Mouse (Mus musculus) embryonic facial prominence, embryonic 15.5 days (tissue): ENCODE results near the gene Nrip2. TPM values are rescaled to one million over a fixed set of nuclear protein-coding genes. Genes with fewer than 3 reads are reported as not detected.
"Not testable (repeated sequence)": the region's sequence is repeated elsewhere in the genome, so short reads cannot be mapped to it uniquely, and the experiment has no call there.

Experiments
- ATAC-seq: fragments of 200-750 bp; cut with Nextera tagmentation; 2 replicates; pipeline ENCODE4 v1.8.0; 2017; ENCODE audit warnings: low read depth, moderate TSS enrichment; ENCODE audit not compliant: insufficient number of reproducible peaks, low FRiP score, low TSS enrichment
- H3K27ac ChIP-seq: fragments of 300-500 bp; sonication (generic); replicated peaks from 2 replicates; pipeline ENCODE4 v1.5.1; 2015; ENCODE audit warnings: mild to moderate bottlenecking, inconsistent platforms
- H3K27me3 ChIP-seq: fragments of 300-500 bp; sonication (generic); 2 replicates; pipeline ENCODE4 v1.6.1; 2015; ENCODE audit warnings: inconsistent platforms
- H3K36me3 ChIP-seq: fragments of 300-500 bp; sonication (generic); 2 replicates; pipeline ENCODE4 v1.6.1; 2015; ENCODE audit warnings: mild to moderate bottlenecking, inconsistent platforms
- H3K4me1 ChIP-seq: fragments of 300-500 bp; sonication (generic); 2 replicates; pipeline ENCODE4 v1.6.1; 2015; ENCODE audit warnings: inconsistent platforms
- H3K4me2 ChIP-seq: fragments of 300-500 bp; sonication (generic); replicated peaks from 2 replicates; pipeline ENCODE4 v1.6.1; 2015; ENCODE audit warnings: mild to moderate bottlenecking, inconsistent platforms
- H3K4me3 ChIP-seq: fragments of 300-500 bp; sonication (generic); replicated peaks from 2 replicates; pipeline ENCODE4 v1.5.1; 2015; ENCODE audit warnings: mild to moderate bottlenecking, inconsistent platforms
- H3K9ac ChIP-seq: fragments of 300-500 bp; sonication (generic); 2 replicates; pipeline ENCODE4 v1.6.1; 2015; ENCODE audit warnings: inconsistent platforms
- H3K9me3 ChIP-seq: fragments of 300-500 bp; sonication (generic); replicated peaks from 2 replicates; pipeline ENCODE4 v1.6.1; 2016; ENCODE audit warnings: inconsistent platforms
- WGBS: fragments of 180-500 bp; shearing (Covaris S2); methylation state at CpG from one replicate; pipeline ENCODE4 v1.1.7; 2015; 5-methylcytosine and 5-hydroxymethylcytosine counted together
- polyA plus RNA-seq: library from polyadenylated mRNA; unstranded; fragments of >200 nt; fragmentation: Nextera tagmentation; extraction: Ambion mirVana; gene quantifications from 2 replicates; pipeline ENCODE4 v1.2.1, GENCODE M21; 2015

Gene Nrip2
- polyA plus RNA-seq, 1 experiment from 2014 or later: 5.5 TPM

- no peak overlapping the region for H3K4me2 ChIP-seq
Measured at GRCm38 (mm10) chr6:128366466-128366865, 32.6 kb upstream of the Nrip2 start.

DNA sequence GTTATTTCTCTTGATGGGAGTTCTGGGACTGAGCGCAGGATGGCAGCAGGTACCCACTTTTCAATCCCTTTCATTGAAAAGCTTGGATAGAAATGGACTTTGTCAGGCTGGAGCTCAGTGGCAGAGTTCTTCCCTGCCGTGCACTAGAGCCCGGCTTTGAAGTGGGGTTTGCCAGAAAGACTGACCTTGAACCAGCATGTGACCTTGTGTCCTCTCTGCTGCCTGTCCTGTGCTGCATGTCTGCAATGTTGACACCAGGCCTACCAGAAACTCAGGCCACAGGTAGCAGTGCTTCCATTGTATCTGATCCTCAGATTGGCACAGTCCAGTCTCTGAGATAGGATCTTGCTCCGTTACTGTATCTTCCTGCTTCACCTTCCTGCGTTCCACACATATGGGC lies 29.1 kb upstream of the Nrip2 start:
- Histone ChIP-seq H3K9ac (no peak overlapping the region), H3K4me2 (no peak overlapping the region), H3K4me3 (no peak overlapping the region), H3K27me3 (no peaks in the 10 kb centered on the region), H3K9me3 (no peaks in the 10 kb centered on the region), H3K4me1 (0 out of 2 replicates have a peak, but pooled peaks cover 8% of the 10 kb centered on the region), H3K36me3 (peaks cover 82% of the 10 kb centered on the region), H3K27ac (no peak overlapping the region)
- no peak for ATAC-seq
- 95% methylated on average over 5 of the region's 5 CpGs for WGBS

More at GRCm38 (mm10) chr6:128366466-128366865, 32.6 kb upstream of the Nrip2 start:
- H3K27ac ChIP-seq: no peak overlapping the region
- no peak overlapping the region for H3K4me3 ChIP-seq
- no peaks in the 10 kb centered on the region for H3K27me3 ChIP-seq
- WGBS: 83% methylated on average over 5 of the region's 5 CpGs
- ATAC-seq: no peak
- H3K9ac ChIP-seq: no peak overlapping the region
- H3K36me3 ChIP-seq: peaks cover 51% of the 10 kb centered on the region
- H3K9me3 ChIP-seq: no peaks in the 10 kb centered on the region
- peaks cover 25% of the 10 kb centered on the region for H3K4me1 ChIP-seq

DNA sequence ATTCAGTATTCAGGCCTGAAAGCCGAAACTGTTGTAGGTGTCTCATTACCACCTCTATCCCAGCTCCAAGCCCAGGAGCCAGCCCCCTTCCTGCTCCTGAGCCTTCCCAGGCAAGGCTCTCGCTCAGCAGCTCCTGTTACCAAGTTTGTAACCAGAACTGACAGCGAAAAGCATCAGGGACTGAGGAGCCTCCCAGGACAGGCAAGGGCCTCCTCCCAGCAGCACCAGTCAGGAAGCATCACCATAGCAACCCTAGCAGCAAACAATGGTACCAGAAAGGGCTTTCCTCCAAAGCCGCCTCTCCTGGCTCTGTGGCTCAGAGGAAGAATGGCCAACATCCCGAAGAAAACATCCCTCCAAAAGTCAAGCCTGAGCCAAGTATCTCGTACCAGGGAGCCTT lies 23.9 kb upstream of the Nrip2 start, which contains the start of the genes Tex52 and Gm44596:
Gene Tex52, plus strand, starts transcription at position 265 of the 400 bp plus-strand sequence.
Gene Gm44596, plus strand, starts transcription at position 312 of the 400 bp plus-strand sequence.
- H3K9ac ChIP-seq: no peak within 1 kb of the TSS
- H3K9me3 ChIP-seq: no peaks in the 10 kb centered on the region
- H3K27me3 ChIP-seq: no peaks in the 10 kb centered on the region
- H3K4me3 ChIP-seq: no peak within 1 kb of the TSS
- 0 out of 2 replicates have a peak, but pooled peaks cover 10% of the 10 kb centered on the region for H3K4me1 ChIP-seq
- H3K27ac ChIP-seq: peak within 1 kb of the TSS; percentile 69
- WGBS: 36% methylated on average over 6 of the region's 6 CpGs
- ATAC-seq: peak; percentile 55
- peaks cover 46% of the 10 kb centered on the region for H3K36me3 ChIP-seq
- no peak within 1 kb of the TSS for H3K4me2 ChIP-seq

DNA sequence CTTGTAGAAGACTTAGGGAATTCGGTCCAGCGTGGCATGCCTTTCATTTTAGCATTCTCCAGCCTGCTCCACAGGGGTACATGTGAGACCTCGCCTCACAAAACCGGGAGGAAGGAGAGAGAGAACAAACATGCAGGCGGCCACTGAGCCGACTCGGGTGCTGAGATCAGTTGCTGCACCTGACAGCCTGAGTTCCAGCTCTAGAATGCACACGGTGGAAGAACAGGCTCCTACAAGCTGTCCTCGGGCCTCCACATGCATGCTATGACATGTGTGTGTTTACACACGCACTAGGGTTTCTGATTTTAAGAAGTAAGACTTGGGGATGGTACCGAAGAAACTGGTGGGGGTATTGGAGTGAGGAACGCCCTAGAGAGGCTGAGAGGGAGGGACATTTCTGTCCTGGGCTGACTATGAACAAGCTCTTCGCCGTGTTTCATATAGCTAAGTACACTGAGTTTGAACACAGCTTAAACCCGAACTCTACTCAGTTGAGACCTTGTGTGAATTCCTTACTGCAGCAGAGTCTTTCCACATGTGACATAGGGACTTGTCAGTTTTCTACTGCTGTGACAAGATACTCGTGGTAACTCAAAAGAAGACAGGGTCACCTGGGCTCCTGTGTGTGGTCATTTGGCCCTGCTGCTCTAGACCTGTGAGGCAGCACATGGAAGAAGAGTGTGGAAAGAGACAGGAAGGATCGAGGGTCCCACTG lies 22.6 kb upstream of the Nrip2 start:
- Histone ChIP-seq H3K9me3 (no peaks in the 10 kb centered on the region), H3K27me3 (no peaks in the 10 kb centered on the region), H3K4me3 (no peak overlapping the region), H3K27ac (peak overlapping the region; percentile 61), H3K4me2 (no peak overlapping the region), H3K9ac (no peak overlapping the region), H3K4me1 (0 out of 2 replicates have a peak, but pooled peaks cover 10% of the 10 kb centered on the region), H3K36me3 (peaks cover 33% of the 10 kb centered on the region)
- ATAC-seq: no peak
- WGBS: 74% methylated on average over 17 of the region's 17 CpGs

DNA sequence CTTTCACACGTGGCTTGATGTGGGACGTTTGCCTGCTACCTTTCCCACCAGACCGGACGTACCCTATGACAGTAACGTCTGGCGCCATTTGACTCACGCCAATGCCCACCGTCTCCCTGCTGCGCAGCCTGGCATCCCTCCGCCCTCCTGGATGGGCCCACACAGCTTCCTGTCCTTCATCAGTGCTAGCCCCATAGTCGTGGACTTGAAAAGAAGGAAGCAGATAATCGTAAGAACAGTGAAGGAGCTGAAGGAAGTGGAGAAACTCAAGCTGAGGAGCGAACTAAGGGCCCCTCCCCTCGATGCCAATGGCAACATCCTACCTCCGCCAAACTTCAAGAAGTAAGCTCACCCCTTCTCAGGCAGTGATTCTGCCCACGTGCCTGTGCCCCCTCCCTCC lies 19.5 kb upstream of the Nrip2 start:
- Histone ChIP-seq H3K4me1 (0 out of 2 replicates have a peak, but pooled peaks cover 7% of the 10 kb centered on the region), H3K27ac (no peak overlapping the region), H3K9me3 (no peaks in the 10 kb centered on the region), H3K36me3 (peaks cover 5% of the 10 kb centered on the region; the same call in 1 of the 2 replicates), H3K27me3 (no peaks in the 10 kb centered on the region), H3K4me3 (no peak overlapping the region), H3K9ac (no peak overlapping the region), H3K4me2 (no peak overlapping the region)
- WGBS: 82% methylated on average over 16 of the region's 16 CpGs
- no peak for ATAC-seq

GRCm38 (mm10) chr6:128380594-128381167 lies 18.4 kb upstream of the Nrip2 start:
- H3K36me3 ChIP-seq: not testable (repeated sequence)
- 59% methylated on average over 1 of the region's 1 CpGs for WGBS

DNA sequence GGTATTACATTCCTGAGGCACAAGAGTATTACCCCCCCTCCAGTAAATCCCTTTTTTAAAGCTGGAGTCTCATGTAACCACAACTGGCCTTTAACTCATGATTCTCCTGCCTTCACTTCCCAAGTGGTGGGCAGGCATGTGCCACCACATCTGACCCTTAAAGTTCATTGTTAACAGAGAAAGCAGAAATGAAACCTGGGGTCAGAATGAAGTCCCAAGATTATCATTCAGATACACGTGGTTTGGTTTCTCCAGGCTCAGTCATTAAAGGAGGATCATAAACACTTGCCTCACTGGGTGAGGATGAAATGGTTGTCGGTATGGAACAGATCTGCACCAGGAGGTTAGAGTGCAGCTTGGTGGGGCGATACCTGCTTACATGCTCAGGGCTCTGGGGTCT lies 17.8 kb upstream of the Nrip2 start:
- Histone ChIP-seq H3K4me3 (no peak overlapping the region), H3K9me3 (no peaks in the 10 kb centered on the region), H3K4me1 (0 out of 2 replicates have a peak, but pooled peaks cover 2% of the 10 kb centered on the region), H3K36me3 (no peaks in the 10 kb centered on the region), H3K4me2 (no peak overlapping the region), H3K27me3 (no peaks in the 10 kb centered on the region), H3K9ac (no peak overlapping the region), H3K27ac (no peak overlapping the region)
- ATAC-seq: no peak
- 73% methylated on average over 3 of the region's 3 CpGs for WGBS

More at GRCm38 (mm10) chr6:128380594-128381167, 18.4 kb upstream of the Nrip2 start:
- H3K27me3 ChIP-seq, H3K4me1 ChIP-seq, H3K4me2 ChIP-seq, ATAC-seq, H3K4me3 ChIP-seq, H3K27ac ChIP-seq, H3K9ac ChIP-seq, H3K9me3 ChIP-seq: not testable (repeated sequence)

DNA sequence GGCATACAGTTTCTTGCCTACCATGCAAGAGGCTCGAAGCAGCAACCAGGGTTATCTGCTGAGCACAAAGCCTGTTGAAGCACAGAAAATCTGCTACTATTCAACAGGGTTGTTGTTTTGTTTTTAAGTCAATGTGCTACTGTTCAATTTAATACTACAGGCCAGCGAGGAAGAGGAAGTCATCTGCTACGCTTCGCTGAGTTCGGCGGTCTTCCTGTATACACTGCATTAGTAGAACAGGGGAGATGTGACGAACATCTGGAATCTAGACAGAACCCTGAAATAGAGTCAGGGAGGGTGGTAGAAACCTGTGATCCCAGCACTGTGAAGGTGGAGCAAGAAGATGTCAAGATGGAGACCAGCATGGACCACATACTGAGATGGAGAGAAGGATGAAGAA lies 15.3 kb upstream of the Nrip2 start:
- Histone ChIP-seq H3K4me2 (no peak overlapping the region), H3K27me3 (no peaks in the 10 kb centered on the region), H3K27ac (no peak overlapping the region), H3K4me1 (0 out of 2 replicates have a peak, but pooled peaks cover 6% of the 10 kb centered on the region), H3K4me3 (no peak overlapping the region), H3K9ac (no peak overlapping the region), H3K36me3 (no peaks in the 10 kb centered on the region), H3K9me3 (no peaks in the 10 kb centered on the region)
- no peak for ATAC-seq
- 65% methylated on average over 7 of the region's 7 CpGs for WGBS

DNA sequence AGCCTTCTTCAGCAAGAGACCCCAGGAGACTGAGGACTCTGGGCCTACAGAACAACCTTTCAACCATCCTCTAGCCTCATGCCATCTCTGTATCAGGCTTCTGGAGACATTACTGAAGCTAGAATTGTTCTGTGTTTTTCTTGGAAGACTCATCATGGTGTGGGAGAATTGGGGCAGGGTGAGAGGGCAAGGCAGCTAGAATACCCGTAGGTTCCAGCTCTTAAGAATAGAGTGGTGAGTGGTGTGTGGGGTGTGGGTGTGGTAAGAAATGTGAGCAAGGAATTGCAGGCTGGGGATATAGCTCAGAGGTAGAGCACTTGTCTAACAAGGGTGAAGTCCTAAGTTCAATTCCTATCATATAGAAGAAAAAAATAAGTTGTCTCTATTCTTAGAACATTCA lies 14.1 kb upstream of the Nrip2 start:
- H3K27me3 ChIP-seq: no peaks in the 10 kb centered on the region
- no peak overlapping the region for H3K9ac ChIP-seq
- ATAC-seq: no peak
- H3K4me1 ChIP-seq: 0 out of 2 replicates have a peak, but pooled peaks cover 6% of the 10 kb centered on the region
- no peak overlapping the region for H3K4me2 ChIP-seq
- no peaks in the 10 kb centered on the region for H3K36me3 ChIP-seq
- H3K9me3 ChIP-seq: no peaks in the 10 kb centered on the region
- H3K27ac ChIP-seq: no peak overlapping the region
- WGBS: 72% methylated on average over 1 of the region's 1 CpGs
- no peak overlapping the region for H3K4me3 ChIP-seq

GRCm38 (mm10) chr6:128389185-128389584 lies 9.9 kb upstream of the Nrip2 start:
- H3K4me2 ChIP-seq: no peak overlapping the region
- 65% methylated on average over 1 of the region's 1 CpGs for WGBS
- no peaks in the 10 kb centered on the region for H3K9me3 ChIP-seq
- no peak overlapping the region for H3K27ac ChIP-seq
- peak; percentile 49; the same call in 1 of the 2 replicates for ATAC-seq
- no peak overlapping the region for H3K4me3 ChIP-seq
- no peaks in the 10 kb centered on the region for H3K27me3 ChIP-seq
- no peak overlapping the region for H3K9ac ChIP-seq
- no peaks in the 10 kb centered on the region for H3K36me3 ChIP-seq
- 0 out of 2 replicates have a peak, but pooled peaks cover 6% of the 10 kb centered on the region for H3K4me1 ChIP-seq

- no peaks in the 10 kb centered on the region for H3K36me3 ChIP-seq
- H3K4me2 ChIP-seq: no peak overlapping the region
- no peaks in the 10 kb centered on the region for H3K27me3 ChIP-seq
- no peak overlapping the region for H3K27ac ChIP-seq
- 57% methylated on average over 1 of the region's 1 CpGs for WGBS
- no peak overlapping the region for H3K9ac ChIP-seq
- H3K9me3 ChIP-seq: no peaks in the 10 kb centered on the region
- no peak for ATAC-seq
- no peak overlapping the region for H3K4me3 ChIP-seq
- 0 out of 2 replicates have a peak, but pooled peaks cover 6% of the 10 kb centered on the region for H3K4me1 ChIP-seq
Measured at GRCm38 (mm10) chr6:128390683-128391082, 8.4 kb upstream of the Nrip2 start.
